In the genomic region with DNA sequence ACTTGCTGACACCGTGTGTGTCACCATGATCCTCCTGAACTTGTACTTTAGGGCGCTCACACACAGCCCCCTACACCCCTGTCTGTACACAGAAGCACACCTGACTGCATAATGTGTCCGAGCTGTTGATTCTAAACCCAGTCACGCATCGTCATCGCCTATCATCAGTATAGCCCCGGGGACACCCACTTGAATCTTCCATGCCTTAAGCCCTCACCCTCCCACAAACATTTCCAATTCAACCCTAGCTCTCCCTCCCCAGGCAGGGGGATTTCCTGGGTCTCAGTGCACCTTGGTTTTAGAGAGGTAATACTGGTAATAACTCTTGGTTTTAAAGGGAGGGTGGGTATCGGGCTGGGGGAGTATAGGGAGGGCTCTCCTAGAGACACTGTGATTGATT, we compare ENCODE assay signal across 22 mouse cellular contexts. TPM values are rescaled to one million over a fixed set of nuclear protein-coding genes. Genes with fewer than 3 reads are reported as not detected.
A peak's percentile ranks its signal among the peaks of the same experiment; 100 is the strongest.
DNase-seq lines count a peak whose midpoint lies in the region; ATAC-seq and TF ChIP-seq lines count a peak whose summit lies in the region.
"Had no signal": no experiment of that assay in that cellular context is flagged by ENCODE, and none has a peak within 500 bp of the region (broad histone marks: within the 10 kb centered on the region; RNA-seq: fewer than 3 reads in every experiment).

No protein-coding gene starts in this region.

- no peak for ATAC-seq in megakaryocyte, adult 5-6 weeks (ENCODE audit: poor library complexity, severe bottlenecking)
- ATAC-seq in cerebellum, adult (ENCODE audit: insufficient number of reproducible peaks, low FRiP score, low TSS enrichment) = no peak
- ATAC-seq: forebrain, embryonic 13.5 days; lung, postnatal 0 days had no signal

- peaks cover 91% of the 10 kb centered on the region for H3K4me1 ChIP-seq in megakaryocyte, embryonic 14.5 days
- peaks cover 77% of the 10 kb centered on the region for H3K4me1 ChIP-seq in thymus, adult 2 months (replicated peaks; ENCODE audit: control insufficient read depth, insufficient read depth, low read length)

- peak overlapping the region; percentile 90 for H3K27ac ChIP-seq in thymus, adult 2 months (ENCODE audit: control insufficient read depth, insufficient read depth, low read length)
- H3K27ac ChIP-seq: embryonic facial prominence, embryonic 15.5 days; forebrain, embryonic 13.5 days; hindbrain, embryonic 15.5 days; left cerebral cortex, adult 2 months; liver, embryonic 13.5 days; neural tube, embryonic 15.5 days had no signal

- peak overlapping the region; percentile 44 for H3K4me3 ChIP-seq in megakaryocyte, embryonic 14.5 days (replicated peaks)
- no peak overlapping the region for H3K4me3 ChIP-seq in thymus, adult 2 months (ENCODE audit: control insufficient read depth, insufficient read depth, low read length)
- H3K4me3 ChIP-seq: forebrain, embryonic 13.5 days; hindbrain, embryonic 15.5 days; left cerebral cortex, adult 2 months; neural tube, embryonic 15.5 days had no signal

- no peaks in the 10 kb centered on the region for H3K36me3 ChIP-seq in megakaryocyte, embryonic 14.5 days (replicated peaks; ENCODE audit: low read length)
- H3K36me3 ChIP-seq in thymus, adult 2 months (ENCODE audit: control insufficient read depth, insufficient read depth, low read length) = no peaks in the 10 kb centered on the region
- H3K36me3 ChIP-seq: embryonic facial prominence, embryonic 15.5 days; hindbrain, embryonic 10.5 days; hindbrain, embryonic 15.5 days; liver, embryonic 13.5 days; neural tube, embryonic 15.5 days had no signal

- H3K27me3 ChIP-seq in megakaryocyte, embryonic 14.5 days (replicated peaks) = peaks cover 28% of the 10 kb centered on the region
- H3K27me3 ChIP-seq in thymus, adult 2 months (ENCODE audit: control insufficient read depth, insufficient read depth, low read length) = no peaks in the 10 kb centered on the region

- 76% methylated on average over 8 of the region's 8 CpGs for WGBS in thymus, adult 2 months

- no peak for TF ChIP-seq POLR2A in thymus, adult 2 months (IDR thresholded peaks at IDR 0.05; ENCODE audit: control insufficient read depth, extremely low read depth, insufficient read depth, low read length, poor library complexity)

- TF ChIP-seq CTCF in thymus, adult 2 months (IDR thresholded peaks at IDR 0.05; ENCODE audit: borderline replicate concordance, control insufficient read depth, extremely low read depth, insufficient read depth, low read length, poor library complexity) = no peak

- H3K9me3 ChIP-seq in megakaryocyte, embryonic 14.5 days = no peaks in the 10 kb centered on the region
- H3K9me3 ChIP-seq: embryonic facial prominence, embryonic 15.5 days; forebrain, embryonic 13.5 days; hindbrain, embryonic 10.5 days; hindbrain, embryonic 15.5 days; liver, embryonic 13.5 days; neural tube, embryonic 15.5 days had no signal

- no peak for DNase-seq in thymus, adult 2 months
- no peak for DNase-seq in thymus, postnatal 4 days
- DNase-seq in induced T-regulatory cell, adult 2 months (ENCODE audit: low read depth) = peak; percentile 61
- DNase-seq: adrenal gland, postnatal 25 days; cerebellum, adult 2 months; cerebellum, postnatal 14 days; gastrocnemius, postnatal 14 days; heart, postnatal 14 days; kidney, adult 11 months; layer of hippocampus, adult 9-11 months; liver, embryonic 13.5 days; right cerebral cortex, postnatal 25 days had no signal

RNA-seq across cellular contexts. Expression of a gene that starts 0.7 kb away (rescaled TPM):
- 4.8 TPM in 1 of 2 replicates, not detected in the other for polyA plus RNA-seq in megakaryocyte, embryonic 14.5 days (2012; ENCODE audit: insufficient read depth, low replicate concordance)
- 108 and 116 TPM in 2 replicates for total RNA-seq in megakaryocyte, adult 5-6 weeks (2015)
- 111 and 112 TPM in 2 replicates for total RNA-seq in megakaryocyte, adult 5-6 weeks (2017)
- polyA plus RNA-seq in thymus, adult 2 months (2012; rRNA removed) = 15.3 and 15.8 TPM in 2 replicates
- polyA plus RNA-seq: forebrain, embryonic 13.5 days; hindbrain, embryonic 10.5 days had no signal

RNA-seq across cellular contexts. Expression of a gene that starts 37.9 kb away (rescaled TPM):
- polyA plus RNA-seq in megakaryocyte, embryonic 14.5 days (2012; ENCODE audit: insufficient read depth, low replicate concordance) = 42.4 and 114 TPM in 2 replicates
- 3.0 and 4.4 TPM in 2 replicates for total RNA-seq in megakaryocyte, adult 5-6 weeks (2015)
- 0.77 and 3.6 TPM in 2 replicates for total RNA-seq in megakaryocyte, adult 5-6 weeks (2017)
- 59.8 and 78.9 TPM in 2 replicates for polyA plus RNA-seq in thymus, adult 2 months (2012; rRNA removed)

RNA-seq across cellular contexts. Expression of a gene that starts 50.8 kb away (rescaled TPM):
- polyA plus RNA-seq in megakaryocyte, embryonic 14.5 days (2012; ENCODE audit: insufficient read depth, low replicate concordance) = 9.4 and 13.8 TPM in 2 replicates
- 21.2 and 21.5 TPM in 2 replicates for total RNA-seq in megakaryocyte, adult 5-6 weeks (2015)
- total RNA-seq in megakaryocyte, adult 5-6 weeks (2017) = 43.2 and 66.3 TPM in 2 replicates
- 15.0 and 15.1 TPM in 2 replicates for polyA plus RNA-seq in thymus, adult 2 months (2012; rRNA removed)
